Mouse (Mus musculus) v-Abl transformed pro-B cells (cell line): ENCODE data around the gene Oxgr1.

Experiments
- in situ Hi-C, 2 experiments: fragments of 400-800 bp; cut with MboI; formaldehyde crosslinking; loops; one replicate each; pipeline ENCODE4 v1.15.1; 2025; ENCODE audit not compliant: unreplicated experiment in 2 of 2

The Oxgr1 gene

GRCm38 (mm10) chr14:120042187-120042820 lies at the start of gene Oxgr1:
Oxgr1 (minus strand) TSS chr14:120042435.
- in situ Hi-C loops: no loop called here

GRCm38 (mm10) chr14:120090401-120090800 lies 48.2 kb upstream of the Oxgr1 start:
- in situ Hi-C loops: no loop called here

- in situ Hi-C loops: no loop called here
These were observed 47.6 kb upstream of the Oxgr1 start for GRCm38 (mm10) chr14:120089649-120090360.

GRCm38 (mm10) chr14:120089006-120089648 lies 46.9 kb upstream of the Oxgr1 start:
- in situ Hi-C loops: no loop called here

GRCm38 (mm10) chr14:120084084-120084667 lies 41.9 kb upstream of the Oxgr1 start:
- in situ Hi-C loops: no loop called here

- in situ Hi-C loops: loop anchor here in 1 of 2 experiments (10.0 kb wide), 1 partner anchor 1369 kb away; no protein-coding TSS in a partner anchor
These were observed 34.0 kb upstream of the Oxgr1 start for GRCm38 (mm10) chr14:120076192-120076591.

- in situ Hi-C loops: loop anchor here in 1 of 2 experiments (10.0 kb wide), 1 partner anchor 1369 kb away; no protein-coding TSS in a partner anchor
These were observed 33.5 kb upstream of the Oxgr1 start for GRCm38 (mm10) chr14:120075746-120076145.

- in situ Hi-C loops: loop anchor here in 1 of 2 experiments (10.0 kb wide), 1 partner anchor 1371 kb away; no protein-coding TSS in a partner anchor
These were observed 32.0 kb upstream of the Oxgr1 start for GRCm38 (mm10) chr14:120074231-120074630.

GRCm38 (mm10) chr14:120061096-120061495 lies 18.9 kb upstream of the Oxgr1 start:
- in situ Hi-C loops: no loop called here

- in situ Hi-C loops: no loop called here
These were observed 8.8 kb downstream of the Oxgr1 start for GRCm38 (mm10) chr14:120033454-120033853.

GRCm38 (mm10) chr14:120019948-120020347 lies 22.3 kb downstream of the Oxgr1 start:
- in situ Hi-C loops: no loop called here

- in situ Hi-C loops: no loop called here
These were observed 32.0 kb downstream of the Oxgr1 start for GRCm38 (mm10) chr14:120009969-120010872.

GRCm38 (mm10) chr14:120005153-120005552 lies 37.1 kb downstream of the Oxgr1 start:
- in situ Hi-C loops: no loop called here

GRCm38 (mm10) chr14:120003661-120004060 lies 38.6 kb downstream of the Oxgr1 start:
- in situ Hi-C loops: no loop called here

GRCm38 (mm10) chr14:120002673-120003072 lies 39.6 kb downstream of the Oxgr1 start:
- in situ Hi-C loops: no loop called here

GRCm38 (mm10) chr14:119989651-119990050 lies 52.6 kb downstream of the Oxgr1 start:
- in situ Hi-C loops: no loop called here

- in situ Hi-C loops: no loop called here
These were observed 53.1 kb downstream of the Oxgr1 start for GRCm38 (mm10) chr14:119988937-119989645.

GRCm38 (mm10) chr14:119987257-119987656 lies 55.0 kb downstream of the Oxgr1 start:
- in situ Hi-C loops: no loop called here

GRCm38 (mm10) chr14:119986778-119987177 lies 55.5 kb downstream of the Oxgr1 start:
- in situ Hi-C loops: no loop called here
